Mouse (Mus musculus): Measurements from ENCODE around the gene Hs2st1. TPM values are rescaled to one million over a fixed set of nuclear protein-coding genes. Genes with fewer than 3 reads are reported as not detected.

Hs2st1 gene
- polyA plus RNA-seq, 1 experiment from 2014 or later, result 6.6 TPM

DNA sequence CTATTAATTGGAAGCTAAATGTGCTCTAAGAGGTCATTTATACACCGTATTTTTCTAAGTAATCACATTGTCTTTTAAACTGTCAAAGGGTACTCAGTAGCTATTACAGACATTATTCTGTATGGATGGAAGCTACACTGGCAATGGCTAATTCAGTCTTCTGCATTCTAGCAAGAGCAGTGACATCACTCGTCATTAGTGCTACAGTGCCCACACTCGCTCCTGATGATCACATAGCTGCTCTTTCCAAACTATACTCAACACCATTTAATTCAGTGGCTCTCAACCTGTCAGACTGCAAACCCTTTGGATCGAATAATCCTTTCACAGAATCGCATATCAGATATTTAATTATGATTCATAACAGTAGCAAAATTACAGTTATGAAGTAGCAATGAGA is 19.3 kb downstream of the Hs2st1 start:
- Histone ChIP-seq H3K4me3 (ENCODE audit: low read length) (no peak overlapping the region), H3K36me3 (ENCODE audit: control insufficient read depth, insufficient read depth) (no peaks in the 10 kb centered on the region), H3K27me3 (ENCODE audit: control insufficient read depth, insufficient read depth, low read length) (no peaks in the 10 kb centered on the region), H3K27ac (ENCODE audit: low read length) (no peak overlapping the region), H3K9me3 (replicated peaks; ENCODE audit: control insufficient read depth, low read length) (no peaks in the 10 kb centered on the region), H3K4me2 (ENCODE audit: low read depth, low read length) (no peak overlapping the region), H3K4me1 (ENCODE audit: control insufficient read depth, insufficient read depth, low read length) (peaks cover 14% of the 10 kb centered on the region), H3K9ac (ENCODE audit: low read length) (no peak overlapping the region)
- ATAC-seq (replicated peaks; ENCODE audit: extremely low read depth, insufficient read depth, low FRiP score), result no peak
- 77% methylated on average over 5 of the region's 5 CpGs for WGBS

DNA sequence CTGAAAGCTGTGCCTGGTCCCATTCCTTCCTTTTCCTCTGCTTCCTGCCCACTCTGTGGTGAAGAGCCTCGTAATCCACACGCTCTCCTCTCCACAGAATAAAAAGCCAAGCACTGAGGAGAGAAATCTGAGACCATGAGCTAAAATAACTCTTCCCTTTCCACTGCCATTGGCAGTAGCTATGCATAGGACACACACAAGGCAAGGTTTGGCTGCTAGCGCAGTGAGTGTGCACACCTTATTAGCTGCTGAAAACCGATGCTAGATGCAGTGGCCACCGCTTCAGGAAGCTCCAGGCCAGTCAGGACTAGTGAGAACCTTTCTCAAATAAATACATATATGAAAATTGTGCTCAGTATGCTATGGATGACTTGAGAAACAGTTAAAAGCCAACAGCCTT is 19.9 kb downstream of the Hs2st1 start:
- H3K4me1 ChIP-seq (ENCODE audit: control insufficient read depth, insufficient read depth, low read length), result peaks cover 17% of the 10 kb centered on the region
- H3K27ac ChIP-seq (ENCODE audit: low read length), result no peak overlapping the region
- no peak overlapping the region for H3K4me2 ChIP-seq (ENCODE audit: low read depth, low read length)
- no peak overlapping the region for H3K4me3 ChIP-seq (ENCODE audit: low read length)
- no peaks in the 10 kb centered on the region for H3K9me3 ChIP-seq (replicated peaks; ENCODE audit: control insufficient read depth, low read length)
- WGBS, result 90% methylated on average over 5 of the region's 5 CpGs
- no peak overlapping the region for H3K9ac ChIP-seq (ENCODE audit: low read length)
- H3K36me3 ChIP-seq (ENCODE audit: control insufficient read depth, insufficient read depth), result no peaks in the 10 kb centered on the region
- no peaks in the 10 kb centered on the region for H3K27me3 ChIP-seq (ENCODE audit: control insufficient read depth, insufficient read depth, low read length)
- no peak for ATAC-seq (replicated peaks; ENCODE audit: extremely low read depth, insufficient read depth, low FRiP score)

DNA sequence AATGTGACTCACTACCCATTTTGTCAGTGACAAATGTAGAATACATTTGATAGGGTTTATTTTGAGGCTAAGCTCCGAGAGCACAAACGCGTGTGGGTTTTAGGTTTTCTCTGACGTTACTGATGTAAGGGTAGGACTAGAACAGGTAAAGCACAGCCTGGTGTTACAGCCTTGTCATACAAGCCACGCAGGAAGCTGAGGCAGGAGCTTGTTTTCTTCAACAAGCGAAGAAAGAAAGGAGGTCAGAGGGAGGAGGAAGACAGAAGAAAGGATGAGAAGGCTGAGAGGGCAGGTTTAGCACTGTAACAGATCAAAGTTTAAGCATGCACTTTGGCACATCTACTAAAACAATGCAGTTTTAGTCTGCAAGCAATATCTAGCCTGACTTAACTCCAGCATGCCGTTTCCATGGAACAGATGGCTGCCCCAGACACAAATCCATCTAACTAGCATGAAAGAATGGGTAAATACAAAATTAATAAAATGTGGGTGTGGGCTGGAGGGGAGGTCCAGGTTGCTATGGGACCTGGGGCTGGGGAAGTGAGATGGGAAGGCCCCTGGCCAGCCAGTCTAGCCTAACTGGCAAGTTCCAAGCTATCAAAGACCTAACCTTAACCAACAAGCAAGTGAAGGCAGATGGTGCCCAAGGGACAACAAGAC is 21.7 kb downstream of the Hs2st1 start:
- H3K36me3 ChIP-seq (ENCODE audit: control insufficient read depth, insufficient read depth), result no peaks in the 10 kb centered on the region
- no peak for ATAC-seq (replicated peaks; ENCODE audit: extremely low read depth, insufficient read depth, low FRiP score)
- peaks cover 10% of the 10 kb centered on the region for H3K4me1 ChIP-seq (ENCODE audit: control insufficient read depth, insufficient read depth, low read length)
- WGBS, result 87% methylated on average over 7 of the region's 7 CpGs
- H3K27ac ChIP-seq (ENCODE audit: low read length), result no peak overlapping the region
- no peak overlapping the region for H3K9ac ChIP-seq (ENCODE audit: low read length)
- no peak overlapping the region for H3K4me3 ChIP-seq (ENCODE audit: low read length)
- no peaks in the 10 kb centered on the region for H3K9me3 ChIP-seq (replicated peaks; ENCODE audit: control insufficient read depth, low read length)
- no peak overlapping the region for H3K4me2 ChIP-seq (ENCODE audit: low read depth, low read length)
- H3K27me3 ChIP-seq (ENCODE audit: control insufficient read depth, insufficient read depth, low read length), result no peaks in the 10 kb centered on the region

DNA sequence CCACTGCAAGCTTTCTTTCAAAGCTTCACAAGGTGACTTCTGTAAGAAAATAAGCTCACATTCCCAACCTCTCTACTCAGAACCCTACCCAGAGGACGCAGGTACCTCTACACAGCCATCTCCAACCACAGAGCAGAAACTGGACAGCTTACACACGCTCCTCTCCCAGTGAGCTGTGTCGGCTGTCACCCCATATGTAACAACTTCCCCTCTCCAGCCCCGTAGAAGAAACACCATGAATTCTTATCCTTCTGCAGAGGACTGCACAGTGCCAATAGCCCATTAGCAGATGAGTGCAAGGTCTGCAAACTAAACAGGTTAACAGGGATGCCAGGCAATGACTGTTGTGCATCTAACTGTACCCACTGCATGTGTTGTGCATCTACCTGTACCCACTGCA is 23.5 kb downstream of the Hs2st1 start:
- no peaks in the 10 kb centered on the region for H3K9me3 ChIP-seq (replicated peaks; ENCODE audit: control insufficient read depth, low read length)
- H3K36me3 ChIP-seq (ENCODE audit: control insufficient read depth, insufficient read depth), result no peaks in the 10 kb centered on the region
- H3K27me3 ChIP-seq (ENCODE audit: control insufficient read depth, insufficient read depth, low read length), result no peaks in the 10 kb centered on the region
- H3K9ac ChIP-seq (ENCODE audit: low read length), result no peak overlapping the region
- no peak overlapping the region for H3K4me2 ChIP-seq (ENCODE audit: low read depth, low read length)
- H3K4me1 ChIP-seq (ENCODE audit: control insufficient read depth, insufficient read depth, low read length), result peaks cover 21% of the 10 kb centered on the region
- no peak for ATAC-seq (replicated peaks; ENCODE audit: extremely low read depth, insufficient read depth, low FRiP score)
- H3K27ac ChIP-seq (ENCODE audit: low read length), result no peak overlapping the region
- 30% methylated on average over 4 of the region's 4 CpGs for WGBS
- H3K4me3 ChIP-seq (ENCODE audit: low read length), result no peak overlapping the region

DNA sequence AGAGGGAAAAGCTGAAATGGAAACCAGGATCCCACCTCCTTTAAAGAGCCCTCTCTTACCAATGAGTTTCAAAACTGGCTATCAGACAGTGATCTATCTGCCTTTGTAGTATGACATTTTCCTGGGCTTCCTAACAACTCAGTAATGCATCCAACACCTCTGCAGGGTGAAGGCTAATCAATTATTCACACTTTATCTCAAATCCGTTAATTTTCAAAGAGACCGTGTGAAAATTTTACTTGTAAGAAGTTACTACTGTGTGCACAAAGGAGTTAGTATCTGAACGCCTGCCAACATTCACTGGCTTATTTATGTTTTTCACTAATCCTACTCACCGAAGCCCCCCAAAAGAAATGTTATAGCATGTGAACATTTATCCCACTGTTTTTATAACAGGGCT is 24.1 kb downstream of the Hs2st1 start:
- no peak for ATAC-seq (replicated peaks; ENCODE audit: extremely low read depth, insufficient read depth, low FRiP score)
- Histone ChIP-seq H3K9ac (ENCODE audit: low read length) (no peak overlapping the region), H3K4me3 (ENCODE audit: low read length) (no peak overlapping the region), H3K9me3 (replicated peaks; ENCODE audit: control insufficient read depth, low read length) (no peaks in the 10 kb centered on the region), H3K27me3 (ENCODE audit: control insufficient read depth, insufficient read depth, low read length) (no peaks in the 10 kb centered on the region), H3K4me1 (ENCODE audit: control insufficient read depth, insufficient read depth, low read length) (peaks cover 21% of the 10 kb centered on the region), H3K36me3 (ENCODE audit: control insufficient read depth, insufficient read depth) (no peaks in the 10 kb centered on the region), H3K4me2 (ENCODE audit: low read depth, low read length) (no peak overlapping the region), H3K27ac (ENCODE audit: low read length) (no peak overlapping the region)
- 59% methylated on average over 4 of the region's 4 CpGs for WGBS

DNA sequence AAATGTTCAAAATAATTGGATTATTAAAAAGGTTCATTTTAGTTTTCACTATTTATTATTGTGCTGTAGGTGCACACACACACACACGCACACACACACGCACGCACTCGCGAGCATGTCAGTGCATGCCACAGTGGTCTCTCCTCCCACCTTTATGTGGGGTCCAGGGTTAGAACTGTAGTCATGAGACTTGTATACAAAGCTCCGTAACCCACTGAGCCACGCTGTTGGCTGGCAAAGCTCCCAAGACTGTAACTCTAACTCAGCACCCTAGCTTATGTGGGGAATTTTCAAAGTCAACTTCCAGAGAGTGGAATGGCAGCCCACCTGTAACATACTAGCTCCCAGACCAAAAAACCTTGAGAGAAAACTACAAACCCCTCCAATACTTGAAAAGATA is 24.8 kb downstream of the Hs2st1 start:
- Histone ChIP-seq H3K4me1 (ENCODE audit: control insufficient read depth, insufficient read depth, low read length) (peaks cover 21% of the 10 kb centered on the region), H3K27me3 (ENCODE audit: control insufficient read depth, insufficient read depth, low read length) (no peaks in the 10 kb centered on the region), H3K27ac (ENCODE audit: low read length) (no peak overlapping the region), H3K9me3 (replicated peaks; ENCODE audit: control insufficient read depth, low read length) (no peaks in the 10 kb centered on the region), H3K9ac (ENCODE audit: low read length) (no peak overlapping the region), H3K4me2 (ENCODE audit: low read depth, low read length) (no peak overlapping the region), H3K4me3 (ENCODE audit: low read length) (no peak overlapping the region), H3K36me3 (ENCODE audit: control insufficient read depth, insufficient read depth) (no peaks in the 10 kb centered on the region)
- no peak for ATAC-seq (replicated peaks; ENCODE audit: extremely low read depth, insufficient read depth, low FRiP score)
- whole genome bisulfite sequencing, result 87% methylated on average over 7 of the region's 7 CpGs

DNA sequence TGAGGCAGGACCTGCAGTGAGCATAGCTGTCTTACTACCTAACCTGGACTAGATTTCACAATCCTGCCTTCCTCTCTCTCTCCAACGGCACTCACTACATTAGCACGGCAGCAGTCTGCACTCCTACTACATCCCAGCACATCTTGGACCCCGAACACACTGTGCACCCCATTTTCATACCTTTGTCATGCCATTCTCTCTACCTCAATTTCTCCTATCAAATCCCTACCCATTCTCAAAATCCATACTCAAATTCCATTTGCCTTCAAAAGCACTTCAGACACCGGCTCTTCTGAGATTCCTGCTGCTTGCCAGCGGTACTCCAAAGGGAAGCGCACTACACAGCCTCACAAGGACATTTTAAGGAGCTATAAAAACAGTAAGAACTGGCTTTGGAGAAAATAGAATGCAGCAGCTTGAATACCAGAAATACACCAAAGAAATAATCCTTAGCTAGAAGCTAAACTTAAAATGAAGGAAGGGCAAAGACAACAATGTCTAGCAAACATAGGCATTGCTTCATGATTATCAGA is 28.0 kb downstream of the Hs2st1 start:
- Histone ChIP-seq H3K4me3 (ENCODE audit: low read length) (no peak overlapping the region), H3K27ac (ENCODE audit: low read length) (no peak overlapping the region), H3K36me3 (ENCODE audit: control insufficient read depth, insufficient read depth) (no peaks in the 10 kb centered on the region), H3K4me2 (ENCODE audit: low read depth, low read length) (no peak overlapping the region), H3K27me3 (ENCODE audit: control insufficient read depth, insufficient read depth, low read length) (no peaks in the 10 kb centered on the region), H3K9ac (ENCODE audit: low read length) (no peak overlapping the region), H3K9me3 (replicated peaks; ENCODE audit: control insufficient read depth, low read length) (no peaks in the 10 kb centered on the region), H3K4me1 (ENCODE audit: control insufficient read depth, insufficient read depth, low read length) (peaks cover 44% of the 10 kb centered on the region)
- ATAC-seq (replicated peaks; ENCODE audit: extremely low read depth, insufficient read depth, low FRiP score), result no peak
- WGBS, result 61% methylated on average over 6 of the region's 6 CpGs

DNA sequence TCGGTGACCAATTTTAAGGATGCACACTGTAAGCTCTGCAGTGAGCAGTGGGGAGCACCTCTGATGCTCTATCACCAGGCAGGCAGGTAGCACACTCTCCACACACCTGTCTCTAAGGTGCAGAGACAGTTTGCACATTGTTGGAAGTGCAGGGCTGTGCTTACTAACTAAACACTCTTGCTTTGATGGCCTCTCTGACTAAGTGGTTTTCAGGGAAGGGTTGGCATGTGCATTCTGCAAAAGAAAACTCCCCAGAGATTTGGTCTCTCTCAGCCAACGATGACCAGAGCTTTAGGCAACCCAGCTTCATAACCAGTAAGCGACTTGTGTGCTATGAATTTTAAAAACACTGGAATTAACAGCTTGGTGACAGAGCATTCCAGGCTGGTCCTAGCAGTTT is 29.2 kb downstream of the Hs2st1 start:
- no peaks in the 10 kb centered on the region for H3K36me3 ChIP-seq (ENCODE audit: control insufficient read depth, insufficient read depth)
- H3K4me2 ChIP-seq (ENCODE audit: low read depth, low read length), result no peak overlapping the region
- H3K9me3 ChIP-seq (replicated peaks; ENCODE audit: control insufficient read depth, low read length), result no peaks in the 10 kb centered on the region
- H3K4me1 ChIP-seq (ENCODE audit: control insufficient read depth, insufficient read depth, low read length), result peaks cover 37% of the 10 kb centered on the region
- WGBS, result 73% methylated on average over 3 of the region's 3 CpGs
- no peak for ATAC-seq (replicated peaks; ENCODE audit: extremely low read depth, insufficient read depth, low FRiP score)
- no peak overlapping the region for H3K27ac ChIP-seq (ENCODE audit: low read length)
- no peak overlapping the region for H3K9ac ChIP-seq (ENCODE audit: low read length)
- H3K4me3 ChIP-seq (ENCODE audit: low read length), result no peak overlapping the region
- H3K27me3 ChIP-seq (ENCODE audit: control insufficient read depth, insufficient read depth, low read length), result no peaks in the 10 kb centered on the region

DNA sequence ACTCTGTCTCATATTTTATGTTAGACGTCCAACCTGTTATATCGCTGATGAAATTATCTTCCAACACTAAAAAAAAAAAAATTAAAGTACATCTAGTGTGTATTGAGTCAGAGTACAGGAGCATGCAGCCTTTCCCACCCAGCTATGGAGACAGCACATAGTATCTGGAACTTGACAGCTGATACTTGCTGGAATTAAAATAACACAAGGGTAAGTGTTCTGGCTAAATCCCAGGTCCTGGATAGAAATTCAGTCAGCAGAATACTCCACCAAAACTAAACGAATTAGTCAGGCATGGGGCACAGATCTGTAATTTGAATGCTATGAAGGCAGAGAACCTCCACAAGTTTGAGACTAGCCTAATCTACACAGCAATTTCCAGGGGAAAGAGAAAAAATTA is 30.9 kb downstream of the Hs2st1 start:
- Histone ChIP-seq H3K9me3 (replicated peaks; ENCODE audit: control insufficient read depth, low read length) (no peaks in the 10 kb centered on the region), H3K36me3 (ENCODE audit: control insufficient read depth, insufficient read depth) (no peaks in the 10 kb centered on the region), H3K9ac (ENCODE audit: low read length) (no peak overlapping the region), H3K27me3 (ENCODE audit: control insufficient read depth, insufficient read depth, low read length) (no peaks in the 10 kb centered on the region), H3K4me3 (ENCODE audit: low read length) (no peak overlapping the region), H3K4me2 (ENCODE audit: low read depth, low read length) (peak overlapping the region; percentile 20; the same call in 1 of the 2 replicates), H3K27ac (ENCODE audit: low read length) (peak overlapping the region; percentile 72), H3K4me1 (ENCODE audit: control insufficient read depth, insufficient read depth, low read length) (peaks cover 34% of the 10 kb centered on the region)
- WGBS, result 32% methylated on average over 3 of the region's 3 CpGs
- ATAC-seq (replicated peaks; ENCODE audit: extremely low read depth, insufficient read depth, low FRiP score), result peak; percentile 61
